Comparison of ENCODE assay signal across 8 mouse cellular contexts in genomic region chr12:112077651-112078050, GRCm38 (mm10). TPM values are rescaled to one million over a fixed set of nuclear protein-coding genes. Genes with fewer than 3 reads are reported as not detected.
DNase-seq lines count a peak whose midpoint lies in the region; ATAC-seq lines count a peak whose summit lies in the region.

No protein-coding gene starts in this region.

- intact Hi-C loops in heart, postnatal 36 days (cut with DNase I), result loop anchor here (1.0 kb wide), 2 partner anchors 14 to 63 kb away; no protein-coding TSS in a partner anchor

- peak; percentile 35; the same call in 1 of the 2 replicates for ATAC-seq in erythroblast, adult 5-6 weeks (replicated peaks; ENCODE audit: low FRiP score, poor library complexity, severe bottlenecking)
- ATAC-seq in inflammation-experienced regulatory T-cells, adult 6 months, result no peak

- DNase-seq in ES-CJ7 (ENCODE audit: low read depth, low spot score), result peak; percentile 78
- DNase-seq in adrenal gland, postnatal 36 days, result peak; percentile 83 to 87
- peak; percentile 77 to 88 for DNase-seq in heart, postnatal 36 days
- peak; percentile 67 to 68 for DNase-seq in layer of hippocampus, postnatal 14 days (ENCODE audit: low spot score in 2 of 2)
- peak; percentile 68 to 79 for DNase-seq in lung, postnatal 4 days
- DNase-seq in right cerebral cortex, postnatal 25 days, result peak; percentile 64

RNA-seq across cellular contexts. Expression of gene Aspg, which starts 28.8 kb away (rescaled TPM):
- 10 to 100 TPM; 23.9 to 38.3 TPM for total RNA-seq in adrenal gland, postnatal 36 days (2021)
- not detected in 2 replicates for total RNA-seq in erythroblast, adult 5-6 weeks (2015; ENCODE audit: low replicate concordance)
- total RNA-seq in erythroblast, adult 5-6 weeks (2017; ENCODE audit: low replicate concordance), result not detected in 2 replicates
- under 1 TPM; 0.57 to 0.69 TPM for total RNA-seq in heart, postnatal 36 days (2021)
- total RNA-seq in layer of hippocampus, postnatal 14 days (2021), result 1 to 10 TPM; 4.2 to 4.7 TPM
- polyA plus RNA-seq in inflammation-experienced regulatory T-cells, adult 6 months (2017; shearing (Covaris generic)), result not detected

Comparison
In these comparisons a context has a peak if more than half of its experiments do, and no peak if none do; other contexts are left out.
1. RNA of gene Aspg, which starts 28.8 kb away (total RNA-seq): 23.9 to 38.3 TPM in adrenal gland, postnatal 36 days; 4.2 to 4.7 TPM in layer of hippocampus, postnatal 14 days, 0.57 to 0.69 TPM in heart, postnatal 36 days and not detected in erythroblast, adult 5-6 weeks; every median in the first group is over 4 times any median in the second.
2. Peak in every context shown above with its lines, with median percentiles within 50 percentile points of each other: DNase-seq.